Mouse (Mus musculus) MEL (cell line): Measurements from ENCODE around the gene Rtn4rl1. TPM values are rescaled to one million over a fixed set of nuclear protein-coding genes. Genes with fewer than 3 reads are reported as not detected.

Experiments used
- DNase-seq: peaks from one replicate; pipeline ENCODE4 v3.0.0; 2011; ENCODE audit warnings: low read depth, low spot score
- H3K27ac ChIP-seq: 2 replicates; pipeline ENCODE4 v1.5.1; 2012; ENCODE audit warnings: low read depth, mild to moderate bottlenecking, control low read depth, low read length, moderate library complexity; ENCODE audit not compliant: control insufficient read depth
- H3K27me3 ChIP-seq, 2 experiments: fragments of 150-350 bp in 1 of 2; sonication (generic) in 1 of 2; 2 replicates each; pipeline ENCODE4 v1.6.1; 2012; ENCODE audit warnings: low read length in 2 of 2, mild to moderate bottlenecking in 2 of 2, improper control_type of control experiment in 1 of 2, moderate library complexity in 1 of 2; ENCODE audit not compliant: insufficient read depth in 2 of 2, control insufficient read depth in 1 of 2
- H3K36me3 ChIP-seq, 2 experiments: 2 replicates each; pipeline ENCODE4 v1.6.1; 2012 to 2014; ENCODE audit warnings: low read length in 2 of 2, improper control_type of control experiment in 1 of 2, inconsistent platforms in 1 of 2, mild to moderate bottlenecking in 1 of 2; ENCODE audit not compliant: insufficient read depth in 2 of 2, control insufficient read depth in 1 of 2
- H3K4me1 ChIP-seq, 2 experiments: fragments of 150-350 bp in 1 of 2; sonication (generic) in 1 of 2; 2 replicates each; pipeline ENCODE4 v1.6.1; 2012; ENCODE audit warnings: low read length in 2 of 2, improper control_type of control experiment in 1 of 2, mild to moderate bottlenecking in 1 of 2; ENCODE audit not compliant: insufficient read depth in 2 of 2, control insufficient read depth in 1 of 2
- H3K4me3 ChIP-seq, 2 experiments: fragments of 150-350 bp in 1 of 2; sonication (generic) in 1 of 2; 2 replicates each; pipeline ENCODE4 v1.5.1; 2012; ENCODE audit warnings: low read depth in 2 of 2, low read length in 2 of 2, mild to moderate bottlenecking in 2 of 2, moderate library complexity in 2 of 2, control low read depth in 1 of 2, improper control_type of control experiment in 1 of 2; ENCODE audit not compliant: control insufficient read depth in 1 of 2, insufficient read depth in 1 of 2
- H3K79me2 ChIP-seq: 2 replicates; pipeline ENCODE4 v1.6.1; 2012; ENCODE audit warnings: mild to moderate bottlenecking, low read length, moderate library complexity; ENCODE audit not compliant: control insufficient read depth, poor library complexity, insufficient read depth
- H3K9ac ChIP-seq: 2 replicates; pipeline ENCODE4 v1.6.1; 2012; ENCODE audit warnings: low read depth, mild to moderate bottlenecking, control low read depth, low read length, moderate library complexity; ENCODE audit not compliant: control insufficient read depth, poor library complexity, severe bottlenecking
- H3K9me3 ChIP-seq: fragments of 150-350 bp; sonication (generic); replicated peaks from 2 replicates; pipeline ENCODE4 v1.6.1; 2012; ENCODE audit warnings: mild to moderate bottlenecking, low read length, improper control_type of control experiment, moderate library complexity; ENCODE audit not compliant: insufficient read depth
- BHLHE40 ChIP-seq: IDR thresholded peaks from 2 replicates; pipeline ENCODE4 v1.6.1; 2012; ENCODE audit warnings: low read depth, mild to moderate bottlenecking, inconsistent platforms, low read length, improper control_type of control experiment, borderline replicate concordance
- CTCF ChIP-seq, 3 experiments: IDR thresholded peaks in 2 of 3; conservative IDR thresholded peaks in 1 of 3; 2 replicates each; pipeline ENCODE4 v1.5.1; 2011 to 2012; ENCODE audit warnings: low read length in 3 of 3, low read depth in 2 of 3, mild to moderate bottlenecking in 2 of 3, improper control_type of control experiment in 1 of 3, inconsistent platforms in 1 of 3, mixed read lengths in 1 of 3, moderate library complexity in 1 of 3; ENCODE audit not compliant: control insufficient read depth in 1 of 3, insufficient read depth in 1 of 3, poor library complexity in 1 of 3, severe bottlenecking in 1 of 3
- E2F4 ChIP-seq: IDR thresholded peaks from 2 replicates; pipeline ENCODE4 v1.6.1; 2011; ENCODE audit warnings: low read depth, low read length, improper control_type of control experiment, borderline replicate concordance
- ELF1 ChIP-seq: IDR thresholded peaks from 2 replicates; pipeline ENCODE4 v1.6.1; 2014; ENCODE audit warnings: low read depth, mild to moderate bottlenecking, inconsistent platforms, low read length, improper control_type of control experiment, moderate library complexity
- EP300 ChIP-seq, 2 experiments: IDR thresholded peaks; 2 replicates each; pipeline ENCODE4 v1.6.1; 2011; ENCODE audit warnings: improper control_type of control experiment in 2 of 2, low read length in 2 of 2, low read depth in 1 of 2, mild to moderate bottlenecking in 1 of 2
- ETS1 ChIP-seq: IDR thresholded peaks from 2 replicates; pipeline ENCODE4 v1.6.1; 2012; ENCODE audit warnings: low read depth, mild to moderate bottlenecking, inconsistent platforms, low read length, improper control_type of control experiment, moderate library complexity
- GATA1 ChIP-seq: IDR thresholded peaks from 2 replicates; pipeline ENCODE4 v1.6.1; 2011; ENCODE audit warnings: low read depth, low read length, improper control_type of control experiment
- JUND ChIP-seq: IDR thresholded peaks from 2 replicates; pipeline ENCODE4 v1.6.1; 2011; ENCODE audit warnings: low read depth, mild to moderate bottlenecking, improper control_type of control experiment, low read length
- KAT2A ChIP-seq: conservative IDR thresholded peaks from 2 replicates; pipeline ENCODE4 v1.6.1; 2012; ENCODE audit warnings: low read depth, low read length, improper control_type of control experiment, inconsistent platforms
- MAX ChIP-seq: IDR thresholded peaks from 2 replicates; pipeline ENCODE4 v1.6.1; 2011; ENCODE audit warnings: low read length, improper control_type of control experiment
- MAZ ChIP-seq: IDR thresholded peaks from 2 replicates; pipeline ENCODE4 v1.6.1; 2012; ENCODE audit warnings: low read depth, mild to moderate bottlenecking, inconsistent platforms, low read length, improper control_type of control experiment
- MXI1 ChIP-seq: IDR thresholded peaks from 2 replicates; pipeline ENCODE4 v1.6.1; 2011; ENCODE audit warnings: mild to moderate bottlenecking, low read depth, low read length, improper control_type of control experiment
- MYC ChIP-seq: IDR thresholded peaks from 2 replicates; pipeline ENCODE4 v1.6.1; 2011; ENCODE audit warnings: low read depth, mild to moderate bottlenecking, low read length, improper control_type of control experiment, moderate library complexity
- NRF1 ChIP-seq: IDR thresholded peaks from 2 replicates; pipeline ENCODE4 v1.6.1; 2014; ENCODE audit warnings: low read depth, mild to moderate bottlenecking, inconsistent platforms, low read length, improper control_type of control experiment, moderate library complexity; ENCODE audit not compliant: poor library complexity, insufficient read depth, severe bottlenecking
- POLR2AphosphoS2 ChIP-seq: IDR thresholded peaks from 2 replicates; pipeline ENCODE4 v1.6.1; 2011; ENCODE audit warnings: low read length, improper control_type of control experiment
- POLR2AphosphoS5 ChIP-seq: IDR thresholded peaks from 2 replicates; pipeline ENCODE4 v1.6.1; 2012; ENCODE audit warnings: low read depth, borderline replicate concordance, mild to moderate bottlenecking, inconsistent platforms, low read length, moderate library complexity, mixed read lengths
- RAD21 ChIP-seq: IDR thresholded peaks from 2 replicates; pipeline ENCODE4 v1.6.1; 2011; ENCODE audit warnings: mild to moderate bottlenecking, low read depth, low read length, improper control_type of control experiment
- RCOR1 ChIP-seq: IDR thresholded peaks from 2 replicates; pipeline ENCODE4 v1.6.1; 2012; ENCODE audit warnings: low read depth, mild to moderate bottlenecking, inconsistent platforms, low read length, improper control_type of control experiment
- SIN3A ChIP-seq: IDR thresholded peaks from 2 replicates; pipeline ENCODE4 v1.6.1; 2012; ENCODE audit warnings: low read length, improper control_type of control experiment, inconsistent platforms
- SMC3 ChIP-seq: IDR thresholded peaks from 2 replicates; pipeline ENCODE4 v1.6.1; 2011; ENCODE audit warnings: low read depth, low read length, improper control_type of control experiment
- TAL1 ChIP-seq: IDR thresholded peaks from 2 replicates; pipeline ENCODE4 v1.6.1; 2012; ENCODE audit warnings: mild to moderate bottlenecking, inconsistent platforms, low read length, moderate library complexity, mixed read lengths
- TCF12 ChIP-seq: IDR thresholded peaks from 2 replicates; pipeline ENCODE4 v1.6.1; 2014; ENCODE audit warnings: low read depth, mild to moderate bottlenecking, inconsistent platforms, low read length, improper control_type of control experiment, moderate library complexity
- UBTF ChIP-seq: IDR thresholded peaks from 2 replicates; pipeline ENCODE4 v1.6.1; 2012; ENCODE audit warnings: low read depth, mild to moderate bottlenecking, inconsistent platforms, low read length, improper control_type of control experiment, moderate library complexity, borderline replicate concordance; ENCODE audit not compliant: insufficient read depth
- USF1 ChIP-seq: IDR thresholded peaks from 2 replicates; pipeline ENCODE4 v1.6.1; 2014; ENCODE audit warnings: low read depth, mild to moderate bottlenecking, inconsistent platforms, low read length, improper control_type of control experiment, moderate library complexity
- USF2 ChIP-seq, 2 experiments: IDR thresholded peaks; 2 replicates each; pipeline ENCODE4 v1.6.1; 2011 to 2012; ENCODE audit warnings: improper control_type of control experiment in 2 of 2, low read length in 2 of 2, borderline replicate concordance in 1 of 2, inconsistent platforms in 1 of 2, low read depth in 1 of 2, mild to moderate bottlenecking in 1 of 2; ENCODE audit not compliant: insufficient read depth in 1 of 2
- ZMIZ1 ChIP-seq: IDR thresholded peaks from 2 replicates; pipeline ENCODE4 v1.6.1; 2012; ENCODE audit warnings: low read depth, mild to moderate bottlenecking, inconsistent platforms, low read length, improper control_type of control experiment, moderate library complexity
- polyA plus RNA-seq, 2 experiments: library from polyadenylated mRNA; stranded (reverse) in 1 of 2; unstranded in 1 of 2; fragments of >175 nt in 1 of 2; fragments of >200 nt in 1 of 2; gene quantifications; 2 replicates each; pipeline versions ENCODE4 v1.2.1 to v1.2.4; 2012; ENCODE audit warnings: low replicate concordance in 2 of 2, low read depth in 1 of 2; ENCODE audit not compliant: insufficient read length in 2 of 2, insufficient read depth in 1 of 2, missing spikeins in 1 of 2
- total RNA-seq: library from RNA; depleted of rRNA; stranded (reverse); fragments of 300-350 nt; gene quantifications from 2 replicates; pipeline ENCODE4 v1.2.3, GENCODE M21; 2012

The Rtn4rl1 gene
- total and polyA plus RNA-seq, 3 experiments = 0.35 to 2.6 TPM; not detected in 1

DNA sequence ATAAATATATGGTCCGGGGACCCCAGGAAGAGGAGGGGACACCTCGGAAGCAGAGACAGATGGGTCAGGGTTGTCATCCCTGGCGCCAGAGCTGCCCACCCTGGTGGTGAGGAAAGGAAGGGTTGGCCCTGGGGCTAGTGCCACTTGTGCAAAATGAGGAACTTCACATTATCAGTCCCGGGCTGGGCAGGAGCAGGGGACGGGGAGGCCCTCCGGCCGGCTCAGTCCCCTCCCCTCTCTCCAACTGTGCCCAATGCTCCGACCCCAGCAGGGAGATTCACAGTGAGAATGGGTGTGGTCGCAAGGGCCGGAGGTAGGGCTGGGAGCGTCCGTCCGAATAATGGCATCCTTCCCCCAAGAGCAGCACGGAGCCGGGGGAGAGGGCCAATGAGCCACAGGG, 28.8 kb upstream of the Rtn4rl1 start:
- H3K27ac ChIP-seq = peak overlapping the region; percentile 41
- DNase-seq = peak; percentile 85
- peaks cover 30% of the 10 kb centered on the region for H3K79me2 ChIP-seq
- TF ChIP-seq UBTF (0 out of 2 replicates have a peak, but pooled peaks have one; percentile 8), ZMIZ1 (no peak), BHLHE40 (no peak), TCF12 (0 out of 2 replicates have a peak, but pooled peaks have one; percentile 21), MAZ (peak; percentile 82; the same call in 1 of the 2 replicates), SIN3A (peak; percentile 43; the same call in 1 of the 2 replicates), MAX (0 out of 2 replicates have a peak, but pooled peaks have one; percentile 24), CTCF (IDR thresholded peaks at IDR 0.05 in 2 of 3, conservative IDR thresholded peaks at IDR 0.05 in 1 of 3; ENCODE audit: control insufficient read depth in 1 of 3, insufficient read depth in 1 of 3, low read depth in 2 of 3, low read length in 3 of 3, poor library complexity in 1 of 3, severe bottlenecking in 1 of 3) (peak; percentile 41 to 47 (median 43)), GATA1 (peak; percentile 59; the same call in 1 of the 2 replicates), USF1 (no peak), EP300 (IDR thresholded peaks at IDR 0.05; ENCODE audit: low read depth in 1 of 2, low read length in 2 of 2) (peak in 1 of 2 experiments; percentile 72; a peak in 3 of 4 replicates), RCOR1 (0 out of 2 replicates have a peak, but pooled peaks have one; percentile 36), ETS1 (no peak), ELF1 (no peak), POLR2AphosphoS2 (no peak; the same call in 1 of the 2 replicates), SMC3 (peak; percentile 56)
- TF ChIP-seq, all 39 proteins: peak for 10
- H3K9me3 ChIP-seq = no peaks in the 10 kb centered on the region
- no peaks in the 10 kb centered on the region for H3K27me3 ChIP-seq
- H3K36me3 ChIP-seq = peaks cover 0 to 15% of the 10 kb centered on the region in 2 experiments; a peak in 2 of 4 replicates
- no peak overlapping the region for H3K4me3 ChIP-seq
- peaks cover 0 to 22% of the 10 kb centered on the region in 2 experiments; a peak in 2 of 4 replicates for H3K4me1 ChIP-seq
- H3K9ac ChIP-seq = no peak overlapping the region

DNA sequence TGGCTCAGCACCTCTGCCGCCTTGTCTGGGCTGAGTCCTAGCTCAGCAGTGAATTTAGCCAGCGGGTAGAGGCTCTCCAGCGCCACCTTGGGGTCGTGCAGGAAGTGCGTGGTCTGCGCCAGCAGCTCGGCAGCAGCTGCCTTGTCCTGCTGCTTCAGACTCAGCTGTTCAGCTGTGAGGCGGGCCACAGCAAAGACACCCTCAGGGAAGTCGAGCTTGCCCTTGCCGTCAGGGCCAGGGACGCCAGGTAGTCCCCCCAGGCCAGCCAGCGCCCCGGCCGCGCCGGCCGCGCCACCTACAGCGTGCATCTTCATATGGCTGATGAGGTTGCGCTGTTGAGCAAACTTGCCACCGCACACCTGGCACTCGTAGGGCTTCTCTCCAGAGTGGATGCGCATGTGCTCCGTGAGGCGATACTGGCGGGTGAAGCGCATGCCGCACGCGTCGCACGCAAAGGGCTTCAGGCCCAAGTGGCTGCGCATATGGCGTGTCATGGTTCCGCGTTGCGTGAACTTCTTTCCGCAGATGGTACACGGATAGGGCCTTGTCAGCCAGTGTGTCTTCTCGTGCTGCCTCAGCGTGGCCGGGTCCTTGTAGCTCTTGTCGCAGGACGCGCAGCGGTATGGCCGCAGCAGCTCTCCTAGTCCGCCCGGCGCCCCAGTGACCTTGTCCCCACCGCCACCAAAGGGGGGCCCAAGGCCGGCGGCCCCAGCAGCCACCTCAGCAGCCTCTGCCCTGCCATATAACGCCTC, 28.0 kb upstream of the Rtn4rl1 start:
- peak; percentile 68 for DNase-seq
- peaks cover 30% of the 10 kb centered on the region for H3K79me2 ChIP-seq
- no peak overlapping the region for H3K9ac ChIP-seq
- peak overlapping the region; percentile 20 for H3K27ac ChIP-seq
- no peaks in the 10 kb centered on the region for H3K9me3 ChIP-seq
- peaks cover 0 to 22% of the 10 kb centered on the region in 2 experiments; a peak in 2 of 4 replicates for H3K4me1 ChIP-seq
- H3K36me3 ChIP-seq = peaks cover 0 to 15% of the 10 kb centered on the region in 2 experiments; a peak in 2 of 4 replicates
- no peak overlapping the region for H3K4me3 ChIP-seq
- H3K27me3 ChIP-seq = no peaks in the 10 kb centered on the region
- TF ChIP-seq JUND (no peak), POLR2AphosphoS2 (no peak), TCF12 (no peak), RAD21 (peak; percentile 45), MXI1 (no peak), E2F4 (no peak), SMC3 (peak; percentile 57), KAT2A (no peak), SIN3A (no peak), UBTF (no peak), TAL1 (no peak), MAZ (no peak), CTCF (IDR thresholded peaks at IDR 0.05 in 2 of 3, conservative IDR thresholded peaks at IDR 0.05 in 1 of 3; ENCODE audit: control insufficient read depth in 1 of 3, insufficient read depth in 1 of 3, low read depth in 2 of 3, low read length in 3 of 3, poor library complexity in 1 of 3, severe bottlenecking in 1 of 3) (peak; percentile 70 to 83 (median 81)), POLR2AphosphoS5 (no peak), NRF1 (no peak), MYC (no peak), USF2 (IDR thresholded peaks at IDR 0.05; ENCODE audit: borderline replicate concordance in 1 of 2, insufficient read depth in 1 of 2, low read depth in 1 of 2, low read length in 2 of 2) (no peak)
